Mouse (Mus musculus) liver, embryonic 16.5 days (tissue): Measurements from ENCODE around the gene Col4a3bp. TPM values are rescaled to one million over a fixed set of nuclear protein-coding genes. Genes with fewer than 3 reads are reported as not detected.

Experiments
- ATAC-seq: fragments of 200-750 bp; cut with Nextera tagmentation; 2 replicates; pipeline ENCODE4 v1.8.0; 2017; ENCODE audit warnings: low read depth, mild to moderate bottlenecking, moderate number of reproducible peaks, moderate library complexity
- H3K27ac ChIP-seq: fragments of 300-500 bp; sonication (generic); 2 replicates; pipeline ENCODE4 v1.5.1; 2014; ENCODE audit warnings: mild to moderate bottlenecking, low read length
- H3K27me3 ChIP-seq: fragments of 300-500 bp; sonication (generic); 2 replicates; pipeline ENCODE4 v1.6.1; 2014; ENCODE audit warnings: low read depth, low read length, mixed read lengths; ENCODE audit not compliant: control insufficient read depth, insufficient read depth
- H3K36me3 ChIP-seq: fragments of 300-500 bp; sonication (generic); 2 replicates; pipeline ENCODE4 v1.6.1; 2014; ENCODE audit warnings: mild to moderate bottlenecking; ENCODE audit not compliant: control insufficient read depth, insufficient read depth
- H3K4me1 ChIP-seq: fragments of 300-500 bp; sonication (generic); 2 replicates; pipeline ENCODE4 v1.6.1; 2014; ENCODE audit warnings: low read depth, low read length, mixed read lengths; ENCODE audit not compliant: control insufficient read depth
- H3K4me2 ChIP-seq: fragments of 300-500 bp; sonication (generic); 2 replicates; pipeline ENCODE4 v1.6.1; 2014; ENCODE audit warnings: low read depth, low read length, mixed read lengths
- H3K4me3 ChIP-seq: fragments of 300-500 bp; sonication (generic); 2 replicates; pipeline ENCODE4 v1.5.1; 2014; ENCODE audit warnings: low read depth, mild to moderate bottlenecking, low read length
- H3K9ac ChIP-seq: fragments of 300-500 bp; sonication (generic); 2 replicates; pipeline ENCODE4 v1.6.1; 2014; ENCODE audit warnings: low read depth, low read length
- H3K9me3 ChIP-seq: fragments of 300-500 bp; sonication (generic); replicated peaks from 2 replicates; pipeline ENCODE4 v1.6.1; 2016; ENCODE audit warnings: low read length; ENCODE audit not compliant: control insufficient read depth
- WGBS: fragments of 180-500 bp; shearing (Covaris S2); extraction: QIAGEN DNeasy Blood & Tissue Kit; methylation state at CpG from one replicate; pipeline ENCODE4 v1.1.7; 2014; ENCODE audit not compliant: insufficient replicate concordance; 5-methylcytosine and 5-hydroxymethylcytosine counted together
- polyA plus RNA-seq: library from polyadenylated mRNA; unstranded; fragments of >200 nt; fragmentation: Nextera tagmentation; extraction: Ambion mirVana; gene quantifications from 2 replicates; pipeline ENCODE4 v1.2.1, GENCODE M21; 2015

The Col4a3bp gene
- polyA plus RNA-seq, 1 experiment from 2014 or later = 5.5 TPM

DNA sequence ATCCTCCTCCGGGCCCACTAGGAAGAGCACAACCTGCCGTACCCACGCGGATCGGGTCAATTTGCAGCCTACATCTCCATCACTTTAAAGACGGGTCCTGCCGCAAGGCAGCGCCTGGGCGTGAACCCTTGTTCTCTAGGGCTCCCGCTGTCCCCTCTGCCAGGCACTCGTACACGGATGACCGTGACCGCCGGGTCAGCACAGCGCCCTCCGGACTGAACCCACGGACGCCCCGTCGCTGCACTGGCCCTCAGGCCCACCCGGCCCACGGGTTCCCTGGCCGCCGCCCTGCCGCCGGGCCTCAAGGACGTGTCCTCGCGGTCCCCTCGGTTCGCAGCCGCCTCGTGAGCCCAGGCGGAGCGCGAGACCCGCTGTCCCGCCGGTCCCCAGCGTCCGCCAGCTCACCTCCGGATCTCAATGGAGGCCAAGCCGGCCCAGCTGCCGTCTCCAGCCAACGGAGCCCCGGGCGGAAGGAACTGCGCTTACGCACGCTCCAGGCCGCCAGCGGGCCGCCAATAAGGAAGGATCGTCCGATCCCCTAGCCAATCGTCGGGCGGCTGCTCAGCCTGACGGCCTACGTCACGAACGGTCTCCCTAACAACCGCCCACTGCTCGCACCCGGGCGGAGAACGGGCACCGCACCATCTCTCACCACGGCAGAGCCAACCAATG is 128.1 kb downstream of the Col4a3bp start, which contains the start of gene Hmgcr:
Gene Hmgcr (minus strand): TSS at position 531 of the 672 bp plus-strand sequence.
- ATAC-seq = peak; percentile 99
- H3K27ac ChIP-seq = peak within 1 kb of the TSS; percentile 95
- H3K9ac ChIP-seq = peak within 1 kb of the TSS; percentile 99
- H3K4me3 ChIP-seq = peak within 1 kb of the TSS; percentile 99
- H3K36me3 ChIP-seq = peaks cover 6% of the 10 kb centered on the region
- no peaks in the 10 kb centered on the region for H3K9me3 ChIP-seq
- no peaks in the 10 kb centered on the region for H3K27me3 ChIP-seq
- peaks cover 23% of the 10 kb centered on the region for H3K4me1 ChIP-seq
- WGBS = under 1% methylated on average over 70 of the region's 70 CpGs
- peak within 1 kb of the TSS; percentile 88 for H3K4me2 ChIP-seq

DNA sequence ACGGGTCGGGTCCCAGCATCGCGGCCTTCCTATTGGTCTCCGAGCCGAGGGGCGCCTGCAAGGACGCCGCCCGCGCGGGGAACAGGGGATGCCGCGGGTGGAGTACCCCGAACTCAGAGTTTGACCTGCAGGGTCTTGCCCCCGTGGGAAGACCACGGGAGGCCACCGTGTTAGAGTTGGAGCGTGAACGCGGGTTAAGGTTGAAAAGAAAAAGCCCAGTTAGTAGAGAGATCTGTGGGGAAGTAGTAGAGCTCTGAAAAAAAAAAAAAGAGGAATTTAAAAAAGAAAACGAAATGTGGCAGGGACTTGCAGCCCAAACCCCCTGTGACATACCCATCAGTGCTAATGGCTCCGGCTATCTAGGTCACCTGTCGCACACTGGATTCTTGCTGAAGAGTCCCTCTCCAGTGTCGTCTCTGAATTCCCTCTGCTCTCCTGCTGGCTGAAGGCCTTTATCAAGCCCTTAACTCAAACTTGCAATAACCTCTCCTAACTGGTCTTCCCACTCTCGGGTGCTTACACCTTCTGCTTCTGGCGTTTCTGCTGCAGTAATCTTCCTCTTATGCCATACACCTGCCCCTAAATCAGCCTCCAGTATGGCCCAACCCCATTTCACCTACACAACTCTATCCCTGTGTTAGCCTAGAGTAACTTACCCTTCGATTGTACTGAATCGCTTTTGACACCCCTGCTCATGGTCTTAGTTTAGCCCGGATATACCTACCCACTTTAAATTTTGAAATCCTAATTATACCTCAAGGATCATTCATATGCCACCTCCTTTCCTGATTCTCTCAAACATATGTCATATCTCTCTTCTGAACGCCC is 128.9 kb downstream of the Col4a3bp start:
- Histone ChIP-seq H3K27ac (peak overlapping the region; percentile 80), H3K9ac (peak overlapping the region; percentile 66), H3K4me1 (peaks cover 23% of the 10 kb centered on the region), H3K4me3 (peak overlapping the region; percentile 99), H3K9me3 (no peaks in the 10 kb centered on the region), H3K4me2 (peak overlapping the region; percentile 88), H3K27me3 (no peaks in the 10 kb centered on the region), H3K36me3 (no peaks in the 10 kb centered on the region; the same call in 1 of the 2 replicates)
- WGBS = 10% methylated on average over 31 of the region's 31 CpGs
- ATAC-seq = no peak

DNA sequence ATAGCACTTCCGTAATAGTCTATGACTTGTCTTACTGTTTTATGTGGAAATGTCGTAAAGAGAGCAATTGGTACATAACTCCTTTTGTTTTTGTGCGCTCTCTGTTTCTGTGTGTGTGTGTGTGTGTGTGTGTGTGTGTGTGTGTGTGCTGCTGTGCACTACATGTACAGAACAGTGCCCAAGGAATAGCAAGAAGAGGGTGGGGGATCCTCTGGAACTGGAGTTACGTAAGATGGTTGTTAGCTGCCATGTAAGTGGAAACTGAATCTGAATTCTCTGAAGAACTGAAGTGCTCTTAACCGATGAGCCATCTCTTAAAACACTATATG is 129.5 kb downstream of the Col4a3bp start:
- ATAC-seq = no peak
- H3K36me3 ChIP-seq = no peaks in the 10 kb centered on the region
- H3K4me3 ChIP-seq = no peak overlapping the region
- H3K27ac ChIP-seq = peak overlapping the region; percentile 80
- H3K27me3 ChIP-seq = no peaks in the 10 kb centered on the region
- no peak overlapping the region for H3K9ac ChIP-seq
- WGBS = 85% methylated on average over 5 of the region's 5 CpGs
- H3K4me2 ChIP-seq = no peak overlapping the region
- no peaks in the 10 kb centered on the region for H3K9me3 ChIP-seq
- peaks cover 23% of the 10 kb centered on the region for H3K4me1 ChIP-seq

DNA sequence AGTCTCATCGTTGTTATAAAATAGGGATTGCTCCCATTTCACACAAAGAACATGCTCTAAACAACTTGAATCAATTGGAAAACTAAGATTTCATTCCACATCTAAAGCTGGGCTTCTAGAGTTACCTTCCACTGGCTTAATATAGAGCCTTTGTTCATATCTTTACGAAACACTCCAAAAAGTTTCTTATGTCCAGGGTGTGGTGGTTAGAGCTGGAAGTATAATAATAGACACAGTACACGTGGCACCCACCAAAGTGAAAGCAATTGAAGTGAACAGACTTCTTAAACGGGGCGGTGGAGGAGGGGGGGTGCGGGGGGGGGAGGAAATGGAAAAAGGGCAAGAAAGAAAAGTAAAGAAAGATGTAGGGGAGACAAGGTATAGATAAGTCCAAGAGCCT is 129.9 kb downstream of the Col4a3bp start:
- Histone ChIP-seq H3K36me3 (no peaks in the 10 kb centered on the region), H3K4me2 (no peak overlapping the region), H3K9ac (no peak overlapping the region), H3K27me3 (no peaks in the 10 kb centered on the region), H3K27ac (no peak overlapping the region), H3K4me3 (no peak overlapping the region), H3K9me3 (no peaks in the 10 kb centered on the region), H3K4me1 (peaks cover 23% of the 10 kb centered on the region)
- ATAC-seq = no peak
- WGBS = 30% methylated on average over 6 of the region's 6 CpGs

DNA sequence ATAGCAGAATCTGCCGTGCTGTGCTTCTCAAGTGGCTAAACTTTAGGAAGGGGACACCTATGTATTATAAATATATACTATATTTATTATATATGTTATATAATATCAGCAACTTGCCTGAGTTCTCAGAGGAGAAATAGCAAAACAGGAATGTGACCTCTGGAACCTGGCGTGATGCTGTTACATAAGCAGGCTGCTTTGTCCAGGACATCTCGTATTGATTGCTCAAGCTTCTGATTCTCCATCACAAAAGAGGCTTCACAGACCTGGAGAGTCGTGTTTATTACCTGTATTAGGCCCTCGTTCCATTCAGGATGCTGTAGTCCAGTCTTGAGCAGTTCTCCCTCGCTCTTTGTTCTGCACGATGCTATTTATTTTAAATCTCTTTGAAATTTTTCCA is 131.4 kb downstream of the Col4a3bp start:
- Histone ChIP-seq H3K4me2 (no peak overlapping the region), H3K36me3 (no peaks in the 10 kb centered on the region), H3K27me3 (no peaks in the 10 kb centered on the region), H3K9ac (no peak overlapping the region), H3K4me3 (no peak overlapping the region), H3K27ac (0 out of 2 replicates have a peak overlapping the region, but pooled peaks have one; percentile 3), H3K4me1 (peaks cover 22% of the 10 kb centered on the region), H3K9me3 (no peaks in the 10 kb centered on the region)
- no peak for ATAC-seq
- 68% methylated on average over 7 of the region's 7 CpGs for WGBS

DNA sequence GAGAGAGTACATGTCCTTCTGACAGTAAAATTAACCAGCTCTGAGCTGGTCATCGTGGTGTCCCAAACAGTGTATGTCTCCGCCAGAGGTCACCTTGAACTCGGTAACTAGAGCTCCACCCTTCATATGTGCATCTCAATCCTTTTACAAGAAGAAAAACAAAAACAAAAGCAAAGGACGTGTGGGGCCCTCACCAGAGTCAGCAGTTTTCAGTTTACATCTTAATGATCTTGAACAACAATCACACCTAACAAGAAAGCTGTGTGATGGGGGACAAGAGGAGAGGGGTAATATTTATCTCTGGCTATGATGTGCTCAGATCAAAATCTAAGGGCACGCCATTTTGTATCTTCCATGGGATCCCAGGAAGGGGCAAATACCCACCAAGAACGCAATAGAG is 133.3 kb downstream of the Col4a3bp start:
- Histone ChIP-seq H3K27ac (no peak overlapping the region), H3K9ac (no peak overlapping the region), H3K9me3 (no peaks in the 10 kb centered on the region), H3K4me1 (peaks cover 15% of the 10 kb centered on the region), H3K27me3 (no peaks in the 10 kb centered on the region), H3K4me2 (no peak overlapping the region), H3K36me3 (no peaks in the 10 kb centered on the region), H3K4me3 (no peak overlapping the region)
- WGBS = 64% methylated on average over 6 of the region's 6 CpGs
- no peak for ATAC-seq

DNA sequence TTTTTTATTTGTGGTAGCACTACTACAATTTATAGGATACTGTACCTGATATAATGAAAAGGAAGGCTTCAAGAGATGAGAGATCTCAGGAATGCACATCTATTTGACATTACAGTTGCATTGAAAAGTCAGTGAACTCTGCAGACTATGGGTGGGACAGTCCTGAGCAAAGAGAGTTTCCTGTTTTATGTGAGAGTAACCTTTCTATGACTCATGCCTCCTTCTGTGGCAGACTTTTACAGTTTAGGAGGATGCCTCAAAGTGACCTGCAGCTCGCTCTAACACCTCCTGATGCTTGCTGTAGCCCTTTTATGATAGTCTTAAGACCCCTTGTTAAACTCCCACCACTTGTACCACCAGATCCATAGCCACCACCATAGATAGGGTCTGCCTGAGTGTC is 134.7 kb downstream of the Col4a3bp start:
- no peak overlapping the region for H3K27ac ChIP-seq
- H3K27me3 ChIP-seq = no peaks in the 10 kb centered on the region
- H3K4me2 ChIP-seq = no peak overlapping the region
- no peak for ATAC-seq
- H3K36me3 ChIP-seq = no peaks in the 10 kb centered on the region
- WGBS = 63% methylated on average over 1 of the region's 1 CpGs
- H3K4me3 ChIP-seq = no peak overlapping the region
- H3K9me3 ChIP-seq = no peaks in the 10 kb centered on the region
- H3K9ac ChIP-seq = no peak overlapping the region
- peaks cover 5% of the 10 kb centered on the region for H3K4me1 ChIP-seq

DNA sequence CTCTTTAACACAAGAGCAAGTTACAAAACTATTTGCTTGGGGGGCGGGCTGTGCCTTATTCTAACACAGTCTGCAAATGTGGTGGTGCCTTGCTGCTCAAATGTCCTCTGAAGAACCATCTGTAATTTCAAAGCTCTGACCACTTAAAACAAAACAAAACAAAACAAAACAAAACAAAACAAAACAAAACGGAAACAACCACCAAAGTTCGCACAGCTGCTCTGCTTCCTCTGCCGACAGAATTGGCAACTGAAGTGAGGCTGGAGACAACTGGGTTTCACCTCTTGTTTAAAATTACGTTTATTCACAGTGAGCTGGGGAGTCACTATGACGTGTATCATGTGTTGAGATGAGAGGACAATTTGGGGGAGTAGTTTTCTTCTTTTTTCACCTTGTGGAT is 136.2 kb downstream of the Col4a3bp start:
- no peaks in the 10 kb centered on the region for H3K36me3 ChIP-seq
- 55% methylated on average over 6 of the region's 6 CpGs for WGBS

More for the DNA sequence above, 136.2 kb downstream of the Col4a3bp start:
- H3K9ac ChIP-seq = no peak overlapping the region
- H3K4me3 ChIP-seq = no peak overlapping the region
- H3K4me2 ChIP-seq = no peak overlapping the region
- ATAC-seq = no peak
- H3K9me3 ChIP-seq = no peaks in the 10 kb centered on the region
- no peaks in the 10 kb centered on the region for H3K27me3 ChIP-seq
- H3K4me1 ChIP-seq = no peaks in the 10 kb centered on the region
- H3K27ac ChIP-seq = no peak overlapping the region
